Mouse (Mus musculus) embryo, embryonic 11.5 days (tissue): ENCODE measurements at regions not wholly inside any gene's neighbourhood (a gene's known extent, or its start where the extent isn't known, plus 50 kb on each side); places are given as distances from the start of the nearest gene placed in this dataset.
"Not testable (repeated sequence)": the region's sequence is repeated elsewhere in the genome, so short reads cannot be mapped to it uniquely, and the experiment has no call there.

Experiments
- DNase-seq: peaks from one replicate; pipeline ENCODE4 v3.0.0-alpha.2; 2012; ENCODE audit warnings: low read depth, low spot score

DNA sequence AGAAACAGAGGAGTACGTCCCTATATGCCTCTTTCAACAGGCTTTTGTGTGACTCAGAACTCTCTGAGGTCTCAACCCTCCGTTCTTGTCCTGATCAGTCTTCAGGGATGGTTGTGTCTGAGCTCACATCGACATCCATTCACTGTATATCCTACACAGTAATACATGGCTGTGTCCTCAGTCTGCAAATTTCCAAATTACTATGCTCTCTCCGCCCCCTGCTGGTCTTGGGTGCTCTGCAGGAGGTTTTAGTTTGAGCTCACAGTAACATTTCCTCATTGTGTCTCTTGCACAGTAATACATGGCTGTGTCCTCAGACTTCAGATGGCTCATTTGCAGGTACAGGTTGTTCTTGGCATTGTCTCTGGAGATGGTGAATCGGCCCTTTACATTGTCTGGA lies 53.5 kb downstream of the Adam6a start:
- not testable (repeated sequence) for DNase-seq

DNA sequence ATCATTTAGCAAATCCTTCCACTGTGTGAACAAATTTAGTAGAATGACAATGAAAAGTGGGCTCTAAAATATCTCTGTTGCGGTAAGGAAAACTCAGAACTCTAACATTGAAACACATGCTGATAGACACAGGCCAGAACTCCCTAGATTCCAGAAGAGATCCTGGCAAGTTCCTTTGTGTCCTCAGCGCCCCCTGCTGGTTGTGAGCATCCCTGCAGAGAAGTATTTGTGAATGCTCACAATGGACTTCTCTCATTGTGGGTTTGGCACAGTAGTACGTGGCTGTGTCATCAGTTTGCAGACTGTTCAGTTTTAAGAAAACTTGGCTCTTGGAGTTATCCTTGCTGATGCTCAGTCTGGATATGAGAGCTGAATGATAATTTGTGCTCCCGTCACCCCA lies 67.2 kb downstream of the Adam6a start:
- DNase-seq = peak; percentile 14

DNA sequence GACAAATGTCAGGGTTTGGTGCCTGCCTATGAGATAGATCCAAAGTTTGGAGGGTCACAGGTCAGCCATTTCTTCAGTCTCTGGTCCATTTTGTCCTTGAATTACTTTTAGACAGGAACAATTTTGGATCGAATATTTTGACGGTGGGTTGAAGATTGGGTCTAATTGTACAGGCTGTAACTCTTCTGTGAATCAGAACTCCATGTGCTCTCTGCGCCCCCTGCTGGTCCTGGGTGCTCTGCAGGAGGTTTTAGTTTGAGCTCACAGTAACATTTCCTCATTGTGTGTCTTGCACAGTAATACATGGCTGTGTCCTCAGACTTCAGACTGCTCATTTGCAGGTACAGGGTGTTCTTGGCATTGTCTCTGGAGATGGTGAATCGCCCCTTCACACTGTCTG lies 81.5 kb downstream of the Adam6a start:
- not testable (repeated sequence) for DNase-seq

DNA sequence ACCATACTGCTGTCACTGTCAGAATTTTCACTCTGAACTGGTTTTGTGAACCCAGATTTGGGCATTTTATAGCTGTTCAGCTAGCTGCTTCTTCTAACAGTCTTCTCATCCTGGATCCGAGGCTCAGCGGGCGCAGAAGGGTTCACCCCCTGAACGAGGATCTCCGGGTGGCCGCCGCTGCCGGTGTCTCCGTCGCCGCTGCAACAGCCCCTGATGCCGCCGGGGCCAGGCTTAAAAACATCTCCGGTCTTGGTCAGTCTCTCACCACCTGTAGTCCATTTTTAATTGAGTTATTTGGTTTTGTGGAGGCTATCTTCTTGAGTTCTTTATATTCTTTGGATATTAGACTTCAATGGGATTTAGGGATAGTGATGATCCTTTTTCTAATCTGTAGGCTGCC lies 87.1 kb downstream of the Adam6a start:
- not testable (repeated sequence) for DNase-seq
